Mouse (Mus musculus) kidney, embryonic 14.5 days (tissue): ENCODE measurements at regions not wholly inside any gene's neighbourhood (a gene's known extent, or its start where the extent isn't known, plus 50 kb on each side); places are given as distances from the start of the nearest gene placed in this dataset.
A peak's percentile ranks its signal among the peaks of the same experiment; 100 is the strongest.
"Not testable (repeated sequence)": the region's sequence is repeated elsewhere in the genome, so short reads cannot be mapped to it uniquely, and the experiment has no call there.

Experiments used
- ATAC-seq: fragments of 200-750 bp; cut with Nextera tagmentation; 2 replicates; pipeline ENCODE4 v1.8.0; 2017; ENCODE audit warnings: moderate number of reproducible peaks, mild to moderate bottlenecking, moderate TSS enrichment, moderate library complexity; ENCODE audit not compliant: low FRiP score, low TSS enrichment
- H3K27ac ChIP-seq: fragments of 300-500 bp; sonication (generic); 2 replicates; pipeline ENCODE4 v1.5.1; 2014; ENCODE audit warnings: low read depth, mild to moderate bottlenecking, low read length, moderate library complexity, mixed read lengths
- H3K27me3 ChIP-seq: fragments of 300-500 bp; sonication (generic); 2 replicates; pipeline ENCODE4 v1.6.1; 2014; ENCODE audit warnings: mild to moderate bottlenecking, low read length; ENCODE audit not compliant: control insufficient read depth, insufficient read depth
- H3K36me3 ChIP-seq: fragments of 300-500 bp; sonication (generic); 2 replicates; pipeline ENCODE4 v1.6.1; 2014; ENCODE audit warnings: low read length, mixed read lengths; ENCODE audit not compliant: control insufficient read depth, insufficient read depth
- H3K4me1 ChIP-seq: fragments of 300-500 bp; sonication (generic); 2 replicates; pipeline ENCODE4 v1.6.1; 2014; ENCODE audit warnings: low read length, mixed read lengths; ENCODE audit not compliant: control insufficient read depth, insufficient read depth
- H3K4me2 ChIP-seq: fragments of 300-500 bp; sonication (generic); replicated peaks from 2 replicates; pipeline ENCODE4 v1.6.1; 2014; ENCODE audit warnings: low read depth, mild to moderate bottlenecking, low read length
- H3K4me3 ChIP-seq: fragments of 300-500 bp; sonication (generic); 2 replicates; pipeline ENCODE4 v1.5.1; 2014; ENCODE audit warnings: mild to moderate bottlenecking, low read length
- H3K9ac ChIP-seq: fragments of 300-500 bp; sonication (generic); 2 replicates; pipeline ENCODE4 v1.6.1; 2014; ENCODE audit warnings: low read depth, mild to moderate bottlenecking, low read length, moderate library complexity
- H3K9me3 ChIP-seq: fragments of 300-500 bp; sonication (generic); 2 replicates; pipeline ENCODE4 v1.6.1; 2016; ENCODE audit warnings: low read length; ENCODE audit not compliant: control insufficient read depth
- WGBS: fragments of 180-500 bp; shearing (Covaris S2); extraction: QIAGEN DNeasy Blood & Tissue Kit; methylation state at CpG from one replicate; pipeline ENCODE4 v1.1.7; 2014; 5-methylcytosine and 5-hydroxymethylcytosine counted together

- Histone ChIP-seq H3K4me3 (no peak overlapping the region), H3K9me3 (no peaks in the 10 kb centered on the region), H3K27ac (no peak overlapping the region), H3K4me2 (no peak overlapping the region), H3K36me3 (no peaks in the 10 kb centered on the region), H3K4me1 (no peaks in the 10 kb centered on the region), H3K9ac (no peak overlapping the region), H3K27me3 (no peaks in the 10 kb centered on the region)
- ATAC-seq, result no peak
- WGBS, result 89% methylated on average over 2 of the region's 2 CpGs
Measured at GRCm38 (mm10) chr3:82290373-82290772, 67.5 kb upstream of the Map9 start.

GRCm38 (mm10) chr3:82288996-82289395 is 68.8 kb upstream of the Map9 start:
- H3K9ac ChIP-seq, result no peak overlapping the region
- no peaks in the 10 kb centered on the region for H3K27me3 ChIP-seq
- no peak for ATAC-seq
- no peak overlapping the region for H3K4me2 ChIP-seq
- WGBS, result 75% methylated on average over 6 of the region's 6 CpGs
- H3K36me3 ChIP-seq, result no peaks in the 10 kb centered on the region
- H3K4me1 ChIP-seq, result no peaks in the 10 kb centered on the region
- no peaks in the 10 kb centered on the region for H3K9me3 ChIP-seq
- H3K4me3 ChIP-seq, result no peak overlapping the region
- H3K27ac ChIP-seq, result no peak overlapping the region

GRCm38 (mm10) chr3:82276977-82277714 is 80.7 kb upstream of the Map9 start:
- Histone ChIP-seq H3K4me3 (no peak overlapping the region), H3K27ac (no peak overlapping the region), H3K36me3 (no peaks in the 10 kb centered on the region), H3K9ac (no peak overlapping the region), H3K9me3 (no peaks in the 10 kb centered on the region), H3K4me1 (no peaks in the 10 kb centered on the region), H3K27me3 (no peaks in the 10 kb centered on the region), H3K4me2 (no peak overlapping the region)
- no peak for ATAC-seq

GRCm38 (mm10) chr3:82275822-82276203 is 82.0 kb upstream of the Map9 start:
- H3K9ac ChIP-seq, result no peak overlapping the region
- no peaks in the 10 kb centered on the region for H3K27me3 ChIP-seq
- H3K4me1 ChIP-seq, result no peaks in the 10 kb centered on the region
- H3K4me3 ChIP-seq, result no peak overlapping the region
- H3K27ac ChIP-seq, result peak overlapping the region; percentile 51; the same call in 1 of the 2 replicates
- H3K4me2 ChIP-seq, result no peak overlapping the region
- no peaks in the 10 kb centered on the region for H3K36me3 ChIP-seq
- H3K9me3 ChIP-seq, result no peaks in the 10 kb centered on the region
- ATAC-seq, result no peak
- 62% methylated on average over 4 of the region's 4 CpGs for WGBS

- H3K9ac ChIP-seq, result no peak overlapping the region
- no peaks in the 10 kb centered on the region for H3K36me3 ChIP-seq
- WGBS, result 50% methylated on average over 7 of the region's 7 CpGs
- no peak overlapping the region for H3K4me2 ChIP-seq
- no peaks in the 10 kb centered on the region for H3K9me3 ChIP-seq
- H3K27me3 ChIP-seq, result no peaks in the 10 kb centered on the region
- ATAC-seq, result peak; percentile 82; the same call in 1 of the 2 replicates
- H3K27ac ChIP-seq, result peak overlapping the region; percentile 20; the same call in 1 of the 2 replicates
- H3K4me3 ChIP-seq, result no peak overlapping the region
- H3K4me1 ChIP-seq, result no peaks in the 10 kb centered on the region
Measured at GRCm38 (mm10) chr3:82274945-82275821, 82.7 kb upstream of the Map9 start.

GRCm38 (mm10) chr3:82274196-82274937 is 83.5 kb upstream of the Map9 start:
- H3K27ac ChIP-seq, result peak overlapping the region; percentile 20; the same call in 1 of the 2 replicates
- ATAC-seq, result peak; percentile 52; the same call in 1 of the 2 replicates
- H3K27me3 ChIP-seq, result no peaks in the 10 kb centered on the region
- no peaks in the 10 kb centered on the region for H3K4me1 ChIP-seq
- H3K4me2 ChIP-seq, result no peak overlapping the region
- no peaks in the 10 kb centered on the region for H3K36me3 ChIP-seq
- H3K9me3 ChIP-seq, result no peaks in the 10 kb centered on the region
- no peak overlapping the region for H3K9ac ChIP-seq
- 46% methylated on average over 6 of the region's 6 CpGs for WGBS
- no peak overlapping the region for H3K4me3 ChIP-seq

GRCm38 (mm10) chr3:82273511-82273910 is 84.3 kb upstream of the Map9 start:
- H3K27me3 ChIP-seq, H3K36me3 ChIP-seq, H3K4me2 ChIP-seq, H3K9ac ChIP-seq, H3K4me1 ChIP-seq, H3K9me3 ChIP-seq, H3K4me3 ChIP-seq, ATAC-seq, H3K27ac ChIP-seq: not testable (repeated sequence)
- WGBS, result 61% methylated on average over 2 of the region's 2 CpGs

- Histone ChIP-seq H3K9me3 (no peaks in the 10 kb centered on the region), H3K27ac (no peak overlapping the region), H3K36me3 (no peaks in the 10 kb centered on the region), H3K4me2 (no peak overlapping the region), H3K27me3 (no peaks in the 10 kb centered on the region), H3K4me1 (no peaks in the 10 kb centered on the region), H3K9ac (no peak overlapping the region), H3K4me3 (no peak overlapping the region)
- 76% methylated on average over 1 of the region's 1 CpGs for WGBS
- ATAC-seq, result no peak
Measured at GRCm38 (mm10) chr3:82271965-82272364, 85.9 kb upstream of the Map9 start.
